Mouse (Mus musculus) cerebellum, adult 18-20 months (tissue): ENCODE measurements around the gene Gdf3.
"Not testable (repeated sequence)": the region's sequence is repeated elsewhere in the genome, so short reads cannot be mapped to it uniquely, and the experiment has no call there.

Experiments
- DNase-seq, 2 experiments: peaks; one replicate each; pipeline ENCODE4 v3.0.0; 2021

Gdf3 gene

GRCm38 (mm10) chr6:122609771-122610170 is at the start of gene Gdf3:
Gdf3 (minus strand) TSS chr6:122610087.
- no peak for DNase-seq

DNA sequence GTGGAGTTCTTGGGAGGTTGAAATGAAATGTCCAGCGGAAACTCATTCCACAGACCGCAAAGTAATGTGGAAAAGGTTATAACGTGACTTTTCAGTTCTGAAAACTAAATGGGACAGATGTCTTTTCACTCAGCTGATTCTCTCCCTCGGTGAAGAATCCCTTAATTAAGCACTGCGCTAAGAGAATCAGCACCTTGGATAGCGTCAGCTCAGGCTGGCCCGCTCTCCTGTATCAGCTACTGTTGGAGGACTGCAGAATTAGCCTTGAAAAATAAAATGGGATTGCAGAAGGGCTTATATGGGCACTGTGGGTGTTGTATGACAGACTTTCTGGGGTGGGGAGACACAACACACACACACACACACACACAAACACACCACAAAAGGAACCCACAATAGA is 49.7 kb upstream of the Gdf3 start:
- no peak for DNase-seq

GRCm38 (mm10) chr6:122657630-122658029 is 47.7 kb upstream of the Gdf3 start:
- no peak for DNase-seq

DNA sequence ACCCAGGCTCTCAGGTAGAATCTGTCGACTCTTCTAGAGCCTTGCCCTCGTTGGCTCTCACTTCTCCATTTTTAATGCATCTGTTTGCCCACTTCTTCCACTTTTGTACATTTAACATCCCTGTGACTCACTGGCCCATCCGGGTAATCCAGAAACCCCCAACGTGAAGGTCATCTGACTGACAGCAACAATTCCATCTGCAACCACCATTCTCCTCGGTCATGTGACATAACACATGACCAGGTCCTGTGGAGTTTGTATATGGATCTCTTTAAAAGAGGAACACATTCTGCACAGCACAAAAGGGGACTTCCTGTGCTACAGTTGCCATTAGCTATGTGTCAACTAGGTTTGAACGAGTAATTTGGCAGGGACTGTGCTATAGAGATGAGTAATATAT is 44.4 kb upstream of the Gdf3 start:
- no peak for DNase-seq

DNA sequence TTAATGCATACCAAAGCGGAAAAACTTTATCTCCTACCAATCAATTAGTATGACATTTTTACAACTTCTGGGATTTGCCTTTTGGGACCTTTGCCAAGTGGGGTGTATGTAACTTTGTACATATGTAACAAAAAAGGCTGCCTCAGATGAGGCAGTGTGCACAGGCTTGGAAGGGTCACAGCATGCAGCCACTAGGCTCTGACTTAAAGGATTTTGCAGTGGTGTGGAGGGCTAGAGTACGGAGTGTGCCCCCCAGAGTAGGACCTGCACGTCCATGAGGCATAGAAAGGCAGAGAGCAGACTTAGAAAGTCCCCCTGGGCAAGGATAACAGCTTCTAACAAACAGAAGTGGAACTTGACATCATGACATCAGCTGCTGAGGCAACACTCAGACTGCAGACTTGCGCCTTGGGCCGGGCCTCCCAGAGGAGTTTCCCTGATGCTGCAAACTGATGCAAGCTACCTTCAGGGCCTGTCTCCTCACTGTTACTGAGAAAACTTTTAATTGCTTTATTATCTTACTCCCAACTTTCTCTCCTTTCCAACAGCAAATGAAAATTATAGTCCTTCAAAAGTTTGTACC is 40.6 kb upstream of the Gdf3 start:
- no peak for DNase-seq

- no peak for DNase-seq
These were observed 40.0 kb upstream of the Gdf3 start for GRCm38 (mm10) chr6:122649903-122650302.

- not testable (repeated sequence) for DNase-seq
These were observed 34.3 kb upstream of the Gdf3 start for GRCm38 (mm10) chr6:122644196-122644595.

- DNase-seq, result not testable (repeated sequence)
These were observed 27.7 kb upstream of the Gdf3 start for GRCm38 (mm10) chr6:122637566-122637965.

- DNase-seq, result no peak
These were observed 26.8 kb upstream of the Gdf3 start for GRCm38 (mm10) chr6:122636666-122637065.

DNA sequence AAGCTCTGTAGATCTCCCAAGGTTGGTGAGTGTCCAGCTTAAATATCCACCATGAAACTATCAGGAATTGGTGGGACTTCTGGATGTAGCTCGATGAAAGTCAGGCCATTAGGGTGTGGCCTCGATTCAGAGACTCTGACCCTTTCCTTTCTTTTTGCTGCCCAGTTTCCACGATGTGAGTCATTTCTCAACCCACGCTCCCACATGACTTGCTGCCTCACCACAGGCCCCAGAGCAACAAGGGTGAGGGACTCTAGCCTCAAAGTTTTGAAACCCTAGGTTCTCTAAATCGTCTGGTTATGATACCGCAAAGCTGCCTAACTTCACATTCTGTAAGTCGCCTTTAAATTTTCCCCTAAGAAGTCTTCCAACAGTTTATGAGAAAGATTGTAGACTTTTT is 25.4 kb upstream of the Gdf3 start:
- DNase-seq, result no peak

- DNase-seq, result no peak
These were observed 23.5 kb upstream of the Gdf3 start for GRCm38 (mm10) chr6:122633411-122633810.

- no peak for DNase-seq
These were observed 17.7 kb upstream of the Gdf3 start for GRCm38 (mm10) chr6:122627469-122628108.

DNA sequence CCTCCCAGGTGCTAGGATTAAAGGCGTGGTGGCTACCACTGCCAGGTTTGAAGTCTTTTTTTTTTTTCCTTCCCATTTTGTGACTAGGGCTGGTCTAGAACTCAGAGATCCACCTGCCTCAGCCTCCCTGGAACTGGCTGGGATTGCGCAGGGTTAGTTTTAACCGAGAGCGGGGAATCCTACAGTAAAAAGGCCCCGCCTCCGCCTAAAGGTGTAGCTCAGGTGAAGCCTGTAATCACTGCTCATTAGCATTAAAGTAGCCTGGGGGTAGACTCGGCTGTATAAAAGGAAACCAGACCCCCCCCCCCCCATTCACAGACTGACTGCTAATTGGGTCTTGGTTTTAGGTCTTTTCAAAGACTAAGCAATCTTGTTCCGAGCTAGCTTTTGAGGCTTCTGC is 16.2 kb upstream of the Gdf3 start, which contains the start of gene Dppa3:
Gene Dppa3, plus strand, starts transcription at position 301 of the 400 bp plus-strand sequence.
- no peak for DNase-seq

DNA sequence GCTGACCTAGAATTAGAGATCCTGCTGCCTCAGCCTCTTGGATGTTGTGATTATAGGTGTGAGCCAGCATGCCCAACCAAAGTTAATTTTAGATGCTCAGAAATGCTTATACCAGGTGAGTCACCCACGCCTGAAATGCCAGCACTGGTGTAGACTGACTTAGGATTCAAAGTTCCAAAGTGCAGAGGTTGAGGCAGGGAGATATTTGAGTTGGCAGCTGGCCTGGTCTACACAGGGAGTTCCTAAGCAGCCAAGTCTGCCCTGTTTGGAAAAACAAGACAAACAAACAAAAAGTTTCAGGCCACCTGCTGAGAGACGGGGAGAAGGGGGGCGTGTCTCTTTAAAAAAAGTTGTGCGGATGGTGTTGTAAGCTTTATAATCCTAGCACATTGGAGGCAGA is 15.3 kb upstream of the Gdf3 start:
- DNase-seq, result no peak

- no peak for DNase-seq
These were observed 14.6 kb upstream of the Gdf3 start for GRCm38 (mm10) chr6:122624480-122624879.

GRCm38 (mm10) chr6:122621066-122621465 is 11.2 kb upstream of the Gdf3 start:
- DNase-seq, result no peak

DNA sequence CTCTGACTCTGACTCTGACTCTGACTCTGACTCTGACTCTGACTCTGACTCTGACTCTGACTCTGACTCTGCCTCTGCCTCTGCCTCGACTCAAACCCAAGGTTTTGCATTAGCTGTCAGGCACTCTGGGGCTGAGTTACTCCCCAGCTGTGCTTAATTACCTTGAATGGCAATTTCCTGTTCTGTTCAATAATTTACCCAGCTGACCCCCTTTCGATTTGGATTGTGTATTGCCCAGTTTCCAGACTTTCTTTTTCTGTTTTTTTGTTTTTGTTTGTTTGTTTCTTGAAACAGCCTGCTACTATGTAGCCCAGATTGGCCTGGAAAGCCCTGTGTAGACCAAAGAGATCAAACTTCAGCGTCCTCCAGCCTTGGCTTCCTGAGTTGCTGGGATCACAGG is 6.1 kb upstream of the Gdf3 start:
- DNase-seq, result no peak

- DNase-seq, result no peak
These were observed 4.2 kb upstream of the Gdf3 start for GRCm38 (mm10) chr6:122614047-122614446.

- DNase-seq, result no peak
These were observed 2.5 kb upstream of the Gdf3 start for GRCm38 (mm10) chr6:122612426-122612825.

DNA sequence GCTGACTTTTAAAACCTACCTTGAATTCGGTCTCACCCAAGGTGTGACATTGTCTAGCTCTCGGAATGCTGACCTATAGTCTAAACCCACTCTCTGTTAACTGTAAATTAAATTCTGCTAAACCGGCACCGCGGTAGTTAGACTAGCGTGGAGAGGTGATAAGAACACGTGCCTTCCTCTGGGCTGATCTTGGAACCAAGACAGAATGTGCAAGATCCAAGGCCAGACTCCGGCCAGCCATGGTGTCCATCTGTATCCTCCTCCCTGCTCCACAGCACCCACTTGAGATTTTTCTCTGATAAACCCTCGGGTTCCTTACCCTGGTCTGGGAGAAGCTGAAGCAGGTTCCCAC is 534 bp downstream of the Gdf3 start:
- no peak for DNase-seq

DNA sequence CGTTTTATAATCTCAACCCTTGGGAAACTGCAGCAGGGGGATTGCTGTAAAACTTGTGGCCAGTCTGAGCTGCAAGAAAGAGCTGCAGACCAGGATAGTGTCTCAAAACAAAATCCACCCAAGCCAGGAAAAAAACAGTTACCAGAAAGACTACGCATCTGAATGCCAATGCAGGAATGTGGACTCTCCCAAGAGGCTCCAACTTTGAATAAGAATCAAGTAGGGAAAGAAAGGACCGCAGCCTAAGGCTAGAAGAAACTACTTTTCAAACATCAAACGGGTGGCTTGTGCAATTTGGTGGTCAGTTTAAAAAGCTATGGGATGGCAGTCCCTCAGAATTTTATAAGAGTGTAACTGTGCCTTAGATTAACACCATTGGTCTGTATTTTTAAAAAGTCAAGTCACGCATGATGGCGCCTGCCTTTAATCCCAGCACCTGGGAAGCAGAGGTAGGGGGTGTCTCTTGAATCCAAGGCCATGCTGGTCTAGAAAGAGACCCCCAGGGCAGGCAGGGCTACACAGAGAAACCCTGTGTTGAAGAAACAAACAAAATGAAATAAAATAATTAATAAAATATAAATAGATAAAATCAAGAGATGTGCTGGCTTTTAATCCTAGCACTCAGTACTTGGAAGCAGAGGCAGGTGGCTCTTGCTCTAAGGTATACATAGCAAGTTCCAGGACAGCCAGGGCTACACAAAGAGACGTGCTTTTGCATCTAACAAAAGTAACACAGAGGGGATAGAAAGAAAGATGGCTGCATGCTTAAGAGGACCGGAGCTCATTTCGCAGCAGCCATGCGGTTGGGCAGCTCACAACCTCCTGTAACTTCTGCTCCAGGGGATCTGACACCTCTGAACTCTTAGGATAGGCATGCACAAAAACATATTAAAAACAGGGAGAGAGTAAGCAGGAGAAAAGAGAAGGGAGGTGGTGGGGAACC is 1.2 kb downstream of the Gdf3 start:
- no peak for DNase-seq

GRCm38 (mm10) chr6:122607700-122608099 is 2.2 kb downstream of the Gdf3 start:
- no peak for DNase-seq

DNA sequence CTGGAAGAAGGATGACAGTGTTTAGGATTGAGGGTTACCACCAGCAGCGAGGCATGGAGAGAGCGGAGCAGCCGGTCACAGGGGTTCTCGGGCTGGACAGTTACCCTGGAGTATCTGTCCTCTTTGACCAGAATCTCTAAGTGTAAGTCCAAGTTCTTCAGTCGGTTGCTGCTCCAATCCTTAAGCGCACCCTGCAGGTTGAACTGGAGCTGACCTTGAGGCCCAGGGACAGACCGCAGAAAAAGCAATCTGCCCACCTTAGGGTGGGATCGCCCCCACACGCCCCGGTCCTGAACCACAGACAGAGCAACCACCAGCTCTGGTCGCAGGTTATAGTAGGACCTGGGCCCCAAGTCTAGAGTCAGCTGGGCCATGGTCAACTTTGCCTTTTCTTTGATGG is 3.2 kb downstream of the Gdf3 start:
- no peak for DNase-seq

DNA sequence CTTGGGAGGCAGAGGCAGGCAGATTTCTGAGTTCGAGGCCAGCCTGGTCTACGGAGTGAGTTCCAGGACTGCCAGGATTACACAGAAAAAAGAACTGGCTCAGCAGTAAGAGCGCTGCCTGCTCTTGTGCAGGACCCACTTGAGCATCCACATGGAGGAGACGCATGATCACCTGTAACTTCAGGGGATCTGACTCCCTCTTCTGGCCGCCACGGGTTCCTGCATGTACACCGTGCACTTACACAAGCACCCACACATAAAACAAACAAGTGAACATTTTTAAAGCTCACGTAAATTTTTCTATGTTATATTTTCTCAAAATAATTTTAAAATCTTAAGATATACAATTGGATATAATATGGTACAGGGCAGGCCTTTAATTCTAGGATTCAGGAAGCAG is 4.4 kb downstream of the Gdf3 start:
- DNase-seq, result no peak
